Mouse (Mus musculus) heart, embryonic 14.5 days (tissue): Measurements from ENCODE around the gene Lsg1. TPM values are rescaled to one million over a fixed set of nuclear protein-coding genes. Genes with fewer than 3 reads are reported as not detected.

Experiments
- ATAC-seq: fragments of 200-750 bp; cut with Nextera tagmentation; 2 replicates; pipeline ENCODE4 v1.8.0; 2017; ENCODE audit warnings: low read depth, moderate TSS enrichment; ENCODE audit not compliant: insufficient number of reproducible peaks, insufficient read depth, low FRiP score
- H3K27ac ChIP-seq, 2 experiments: fragments of 200-500 bp in 1 of 2; fragments of 300-500 bp in 1 of 2; sonication (generic) in 1 of 2; replicated peaks in 1 of 2; 2 replicates each; pipeline ENCODE4 v1.5.1; 2012 to 2014; ENCODE audit warnings: low read depth in 2 of 2, low read length in 2 of 2, control low read depth in 1 of 2, mild to moderate bottlenecking in 1 of 2, mixed read lengths in 1 of 2; ENCODE audit not compliant: control insufficient read depth in 1 of 2, insufficient read depth in 1 of 2
- H3K27me3 ChIP-seq: fragments of 300-500 bp; sonication (generic); 2 replicates; pipeline ENCODE4 v1.6.1; 2014; ENCODE audit warnings: mild to moderate bottlenecking, low read length, control low read depth; ENCODE audit not compliant: control insufficient read depth, insufficient read depth
- H3K36me3 ChIP-seq: fragments of 300-500 bp; sonication (generic); 2 replicates; pipeline ENCODE4 v1.6.1; 2014; ENCODE audit warnings: mild to moderate bottlenecking, control low read depth, low read length, mixed read lengths; ENCODE audit not compliant: control insufficient read depth, insufficient read depth
- H3K4me1 ChIP-seq, 2 experiments: fragments of 200-500 bp in 1 of 2; fragments of 300-500 bp in 1 of 2; sonication (generic) in 1 of 2; 2 replicates each; pipeline ENCODE4 v1.6.1; 2012 to 2014; ENCODE audit warnings: low read length in 2 of 2, control low read depth in 1 of 2, mixed read lengths in 1 of 2; ENCODE audit not compliant: control insufficient read depth in 2 of 2, insufficient read depth in 2 of 2
- H3K4me2 ChIP-seq: fragments of 300-500 bp; sonication (generic); 2 replicates; pipeline ENCODE4 v1.6.1; 2014; ENCODE audit warnings: mild to moderate bottlenecking, low read length
- H3K4me3 ChIP-seq, 2 experiments: fragments of 200-500 bp in 1 of 2; fragments of 300-500 bp in 1 of 2; sonication (generic) in 1 of 2; 2 replicates each; pipeline ENCODE4 v1.5.1; 2012 to 2014; ENCODE audit warnings: low read length in 2 of 2, mild to moderate bottlenecking in 2 of 2, control low read depth in 1 of 2, low read depth in 1 of 2, moderate library complexity in 1 of 2; ENCODE audit not compliant: control insufficient read depth in 1 of 2, insufficient read depth in 1 of 2
- H3K9ac ChIP-seq: fragments of 300-500 bp; sonication (generic); 2 replicates; pipeline ENCODE4 v1.6.1; 2014; ENCODE audit warnings: mild to moderate bottlenecking, low read length
- H3K9me3 ChIP-seq: fragments of 300-500 bp; sonication (generic); 2 replicates; pipeline ENCODE4 v1.6.1; 2016; ENCODE audit warnings: low read length, control low read depth; ENCODE audit not compliant: control insufficient read depth
- WGBS: fragments of 180-500 bp; shearing (Covaris S2); extraction: QIAGEN DNeasy Blood & Tissue Kit; methylation state at CpG from one replicate; pipeline ENCODE4 v1.1.7; 2014; 5-methylcytosine and 5-hydroxymethylcytosine counted together
- polyA plus RNA-seq: library from polyadenylated mRNA; unstranded; fragments of >200 nt; fragmentation: Nextera tagmentation; extraction: Ambion mirVana; gene quantifications from 2 replicates; pipeline ENCODE4 v1.2.1, GENCODE M21; 2014

Gene Lsg1
- polyA plus RNA-seq, 1 experiment from 2014 or later: 39.0 TPM

GRCm38 (mm10) chr16:30560601-30561000 is 26.8 kb downstream of the Lsg1 start:
- Histone ChIP-seq H3K27ac (peak overlapping the region in 1 of 2 experiments; percentile 20; a peak in 1 of 4 replicates), H3K36me3 (peaks cover 75% of the 10 kb centered on the region)
- 76% methylated on average over 4 of the region's 4 CpGs for WGBS

GRCm38 (mm10) chr16:30559312-30559992 is 27.9 kb downstream of the Lsg1 start:
- H3K4me3 ChIP-seq: no peak overlapping the region
- peaks cover 6 to 8% of the 10 kb centered on the region in 2 experiments for H3K4me1 ChIP-seq
- H3K9ac ChIP-seq: no peak overlapping the region
- H3K36me3 ChIP-seq: peaks cover 63% of the 10 kb centered on the region
- H3K27me3 ChIP-seq: no peaks in the 10 kb centered on the region
- peaks cover 24% of the 10 kb centered on the region for H3K9me3 ChIP-seq
- 63% methylated on average over 5 of the region's 5 CpGs for WGBS
- peak overlapping the region; percentile 40 to 60 for H3K27ac ChIP-seq
- no peak for ATAC-seq
- no peak overlapping the region for H3K4me2 ChIP-seq

More at GRCm38 (mm10) chr16:30560601-30561000, 26.8 kb downstream of the Lsg1 start:
- ATAC-seq: no peak
- H3K4me2 ChIP-seq: no peak overlapping the region
- no peak overlapping the region for H3K9ac ChIP-seq
- no peaks in the 10 kb centered on the region for H3K27me3 ChIP-seq
- H3K9me3 ChIP-seq: peaks cover 12% of the 10 kb centered on the region
- H3K4me1 ChIP-seq: peaks cover 6 to 8% of the 10 kb centered on the region in 2 experiments
- H3K4me3 ChIP-seq: no peak overlapping the region

- H3K9ac ChIP-seq: no peak overlapping the region
- H3K9me3 ChIP-seq: peaks cover 27% of the 10 kb centered on the region
- H3K36me3 ChIP-seq: peaks cover 10% of the 10 kb centered on the region
- no peak overlapping the region for H3K4me3 ChIP-seq
- WGBS: 96% methylated on average over 8 of the region's 8 CpGs
- no peak for ATAC-seq
- H3K27ac ChIP-seq: peak overlapping the region in 1 of 2 experiments; percentile 95; a peak in 1 of 4 replicates
- peaks cover 17 to 27% of the 10 kb centered on the region in 2 experiments for H3K4me1 ChIP-seq
- no peak overlapping the region for H3K4me2 ChIP-seq
- H3K27me3 ChIP-seq: no peaks in the 10 kb centered on the region
These were observed 33.3 kb downstream of the Lsg1 start for GRCm38 (mm10) chr16:30554109-30554508.

GRCm38 (mm10) chr16:30552621-30553338 is 34.6 kb downstream of the Lsg1 start:
- 14% methylated on average over 11 of the region's 11 CpGs for WGBS

GRCm38 (mm10) chr16:30550748-30551192 is 36.6 kb downstream of the Lsg1 start, which contains the start of gene Tmem44:
TSS of gene Tmem44 (minus strand) at chr16:30550842.
- no peaks in the 10 kb centered on the region for H3K27me3 ChIP-seq
- peaks cover 13% of the 10 kb centered on the region for H3K36me3 ChIP-seq
- peak within 1 kb of the TSS; percentile 20 to 95; a peak in 2 of 4 replicates for H3K27ac ChIP-seq
- ATAC-seq: 0 out of 2 replicates have a peak, but pooled peaks have one; percentile 1
- H3K9ac ChIP-seq: peak within 1 kb of the TSS; percentile 91
- H3K9me3 ChIP-seq: peaks cover 17% of the 10 kb centered on the region
- H3K4me1 ChIP-seq: peaks cover 17 to 29% of the 10 kb centered on the region in 2 experiments
- peak within 1 kb of the TSS; percentile 66 to 82 for H3K4me3 ChIP-seq
- H3K4me2 ChIP-seq: peak within 1 kb of the TSS; percentile 73
- 6% methylated on average over 14 of the region's 14 CpGs for WGBS

More at GRCm38 (mm10) chr16:30552621-30553338, 34.6 kb downstream of the Lsg1 start:
- Histone ChIP-seq H3K36me3 (peaks cover under 1% of the 10 kb centered on the region; the same call in 1 of the 2 replicates), H3K27me3 (no peaks in the 10 kb centered on the region), H3K4me3 (no peak overlapping the region), H3K9me3 (peaks cover 27% of the 10 kb centered on the region), H3K4me2 (peak overlapping the region; percentile 42), H3K27ac (peak overlapping the region; percentile 95 to 96), H3K9ac (peak overlapping the region; percentile 60), H3K4me1 (peaks cover 17 to 29% of the 10 kb centered on the region in 2 experiments)
- ATAC-seq: peak; percentile 79

GRCm38 (mm10) chr16:30549966-30550747 is 37.2 kb downstream of the Lsg1 start:
- ATAC-seq: peak; percentile 78
- Histone ChIP-seq H3K4me1 (peaks cover 17 to 29% of the 10 kb centered on the region in 2 experiments), H3K36me3 (peaks cover 19% of the 10 kb centered on the region), H3K9ac (peak overlapping the region; percentile 91), H3K4me2 (peak overlapping the region; percentile 73), H3K4me3 (peak overlapping the region; percentile 66 to 82), H3K27ac (peak overlapping the region; percentile 20 to 49; a peak in 2 of 4 replicates), H3K27me3 (no peaks in the 10 kb centered on the region), H3K9me3 (peaks cover 11% of the 10 kb centered on the region)
- WGBS: under 1% methylated on average over 63 of the region's 63 CpGs

GRCm38 (mm10) chr16:30549516-30549915 is 37.9 kb downstream of the Lsg1 start:
- Histone ChIP-seq H3K36me3 (peaks cover 25% of the 10 kb centered on the region), H3K27me3 (no peaks in the 10 kb centered on the region), H3K9ac (peak overlapping the region; percentile 91), H3K4me2 (peak overlapping the region; percentile 73), H3K9me3 (peaks cover 4% of the 10 kb centered on the region), H3K4me1 (peaks cover 17 to 29% of the 10 kb centered on the region in 2 experiments), H3K27ac (no peak overlapping the region), H3K4me3 (peak overlapping the region; percentile 66 to 82; a peak in 3 of 4 replicates)
- WGBS: 75% methylated on average over 7 of the region's 7 CpGs
- ATAC-seq: no peak
